Mouse (Mus musculus): Measurements from ENCODE around the gene Vps18.

Vps18 gene

GRCm38 (mm10) chr2:119292852-119293251 lies 4.3 kb downstream of the Vps18 start:
- DNase-seq, result no peak

GRCm38 (mm10) chr2:119293311-119293710 lies 4.8 kb downstream of the Vps18 start:
- no peak for DNase-seq

DNA sequence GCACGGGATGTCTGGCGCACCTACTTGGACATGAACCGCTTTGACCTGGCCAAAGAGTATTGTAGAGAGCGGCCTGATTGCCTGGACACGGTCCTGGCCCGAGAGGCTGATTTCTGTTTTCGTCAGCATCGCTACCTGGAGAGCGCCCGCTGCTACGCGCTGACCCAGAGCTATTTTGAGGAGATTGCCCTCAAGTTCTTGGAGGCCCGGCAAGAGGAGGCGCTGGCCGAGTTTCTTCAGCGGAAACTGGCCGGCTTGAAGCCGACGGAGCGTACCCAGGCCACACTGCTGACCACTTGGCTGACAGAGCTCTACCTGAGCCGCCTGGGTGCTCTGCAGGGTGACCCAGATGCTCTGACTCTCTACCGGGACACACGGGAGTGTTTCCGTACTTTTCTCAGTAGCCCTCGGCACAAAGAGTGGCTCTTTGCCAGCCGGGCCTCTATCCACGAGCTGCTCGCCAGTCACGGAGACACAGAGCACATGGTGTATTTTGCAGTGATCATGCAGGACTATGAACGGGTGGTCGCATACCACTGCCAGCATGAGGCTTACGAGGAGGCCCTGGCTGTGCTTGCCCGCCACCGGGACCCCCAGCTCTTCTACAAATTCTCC lies 5.3 kb downstream of the Vps18 start:
- no peak for DNase-seq

DNA sequence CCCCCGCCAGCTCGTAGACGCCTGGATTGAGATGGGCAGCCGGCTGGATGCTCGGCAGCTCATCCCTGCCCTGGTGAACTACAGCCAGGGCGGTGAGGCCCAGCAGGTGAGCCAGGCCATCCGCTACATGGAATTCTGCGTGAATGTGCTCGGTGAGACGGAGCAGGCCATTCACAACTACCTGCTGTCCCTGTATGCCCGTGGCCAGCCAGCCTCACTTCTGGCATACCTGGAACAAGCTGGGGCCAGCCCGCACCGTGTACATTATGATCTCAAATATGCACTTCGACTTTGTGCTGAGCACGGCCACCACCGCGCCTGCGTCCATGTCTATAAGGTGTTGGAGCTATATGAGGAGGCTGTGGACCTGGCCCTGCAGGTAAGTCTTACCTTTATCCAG lies 5.9 kb downstream of the Vps18 start:
- DNase-seq, result no peak

- DNase-seq, result no peak
Observed at GRCm38 (mm10) chr2:119296756-119297155, 8.2 kb downstream of the Vps18 start.

- DNase-seq, result no peak
Observed at GRCm38 (mm10) chr2:119297506-119297905, 9.0 kb downstream of the Vps18 start.

DNA sequence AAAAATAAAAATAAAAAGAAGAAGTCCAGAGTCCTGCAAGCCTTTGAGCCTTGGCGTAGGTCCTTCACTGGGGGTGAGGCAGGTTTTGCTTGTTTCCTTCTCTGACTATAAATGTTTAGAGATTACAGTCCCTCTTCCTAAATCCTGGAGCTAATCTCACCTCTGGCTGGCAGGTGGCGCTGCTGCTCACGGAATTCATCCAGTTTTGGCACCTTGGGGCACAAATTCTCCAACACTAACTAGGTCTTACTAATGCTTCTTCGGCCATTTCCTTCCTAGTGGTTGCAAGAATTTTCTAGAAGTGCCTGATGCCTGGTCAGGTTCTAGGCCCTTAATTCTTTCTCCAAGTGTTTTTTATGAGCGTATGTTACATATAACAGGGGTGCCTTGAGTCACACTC lies 9.8 kb downstream of the Vps18 start:
- DNase-seq, result peak; percentile 71

DNA sequence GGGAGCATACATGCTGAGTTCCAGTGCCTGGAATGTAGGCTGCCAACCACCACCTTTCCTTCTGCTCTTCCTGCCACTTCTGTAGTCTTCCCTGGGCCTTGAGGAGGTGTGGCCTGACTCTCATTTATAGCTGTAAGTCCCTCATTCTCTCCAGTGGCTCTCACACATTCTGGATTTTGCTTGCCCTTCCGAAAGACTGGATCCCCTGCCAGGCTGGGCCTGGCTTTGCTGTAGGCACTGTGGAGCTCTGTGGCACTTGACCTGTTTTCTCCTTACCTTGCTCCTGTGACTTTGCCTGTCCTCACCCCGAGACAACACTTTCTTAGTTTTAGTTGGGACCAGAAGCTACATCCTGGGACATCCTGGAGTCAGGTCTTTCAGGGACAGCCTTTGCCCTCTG lies 10.3 kb downstream of the Vps18 start:
- DNase-seq, result no peak

- peak; percentile 93 for DNase-seq
Observed at GRCm38 (mm10) chr2:119299981-119300818, 11.7 kb downstream of the Vps18 start.

- peak; percentile 79 for DNase-seq
Observed at GRCm38 (mm10) chr2:119300819-119301493, 12.4 kb downstream of the Vps18 start.

- DNase-seq, result no peak
Observed at GRCm38 (mm10) chr2:119302876-119303275, 14.3 kb downstream of the Vps18 start.

DNA sequence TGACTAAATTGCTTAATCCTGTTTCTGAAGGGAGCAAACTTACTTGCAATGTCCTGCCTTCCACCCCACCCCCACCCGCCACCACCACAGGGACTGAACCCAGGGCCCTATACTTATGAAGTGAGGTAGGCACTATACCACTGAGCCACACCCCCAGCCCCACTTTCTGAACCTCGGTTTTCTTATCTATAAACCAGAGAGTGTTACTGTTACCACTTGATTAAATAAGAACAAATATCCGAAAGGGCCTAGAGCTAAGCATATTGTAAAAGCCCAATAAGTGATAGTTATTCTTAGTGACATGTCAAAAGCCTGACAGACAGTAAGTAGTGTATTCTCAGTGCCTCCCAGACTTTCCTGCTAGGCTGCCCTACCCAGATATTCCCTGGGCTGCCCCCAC lies 15.9 kb downstream of the Vps18 start:
- DNase-seq, result no peak

DNA sequence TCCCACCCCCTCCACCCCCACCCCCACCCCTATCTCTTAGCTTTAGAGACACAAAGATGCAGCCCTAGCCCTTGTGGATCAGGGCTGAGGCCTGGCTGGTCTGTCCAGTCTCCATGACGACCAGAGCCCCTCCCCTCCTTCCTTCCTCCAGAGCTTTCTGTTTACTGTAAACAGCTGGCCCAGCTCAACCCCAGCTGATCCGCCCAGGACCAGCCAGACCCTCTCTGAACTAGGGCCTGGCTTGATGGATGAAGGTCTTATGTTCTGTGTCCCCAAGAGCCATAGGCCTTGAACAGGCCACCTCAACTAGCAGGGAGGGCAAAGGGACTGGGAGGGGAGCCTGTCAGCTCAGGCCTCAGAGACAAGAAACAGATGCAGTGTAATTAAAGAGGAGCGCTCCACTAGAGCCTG lies 16.3 kb downstream of the Vps18 start:
- DNase-seq, result no peak

- no peak for DNase-seq
Observed at GRCm38 (mm10) chr2:119311544-119311943, 23.0 kb downstream of the Vps18 start.

DNA sequence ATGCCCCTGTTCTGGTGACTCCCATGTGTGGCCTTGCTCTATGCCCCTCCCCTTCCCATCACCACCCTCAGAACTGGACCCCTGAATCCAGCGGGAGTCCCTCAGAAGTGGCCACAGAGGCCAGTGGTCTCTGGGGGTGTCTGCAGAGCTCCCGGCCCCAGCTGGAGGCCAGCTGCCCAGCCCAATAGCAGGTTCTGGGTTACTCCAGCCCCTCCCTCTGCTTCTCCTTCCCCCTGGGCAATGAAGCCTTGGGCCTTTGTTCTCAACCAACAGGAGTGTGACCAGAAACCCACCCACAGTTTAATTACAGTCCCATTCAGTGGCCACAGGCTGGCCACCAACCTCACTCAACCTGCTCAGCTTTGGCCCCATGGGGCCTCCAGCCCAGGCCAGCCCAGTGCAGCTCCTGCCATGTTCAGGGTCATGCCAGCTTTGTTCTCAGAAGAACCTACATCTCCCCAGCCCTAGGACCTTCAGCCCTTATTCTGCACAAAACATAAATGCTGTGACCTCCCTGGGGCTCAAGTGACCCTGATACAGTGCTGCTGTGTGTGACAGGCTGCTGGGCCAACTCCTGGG lies 23.9 kb downstream of the Vps18 start:
- no peak for DNase-seq

DNA sequence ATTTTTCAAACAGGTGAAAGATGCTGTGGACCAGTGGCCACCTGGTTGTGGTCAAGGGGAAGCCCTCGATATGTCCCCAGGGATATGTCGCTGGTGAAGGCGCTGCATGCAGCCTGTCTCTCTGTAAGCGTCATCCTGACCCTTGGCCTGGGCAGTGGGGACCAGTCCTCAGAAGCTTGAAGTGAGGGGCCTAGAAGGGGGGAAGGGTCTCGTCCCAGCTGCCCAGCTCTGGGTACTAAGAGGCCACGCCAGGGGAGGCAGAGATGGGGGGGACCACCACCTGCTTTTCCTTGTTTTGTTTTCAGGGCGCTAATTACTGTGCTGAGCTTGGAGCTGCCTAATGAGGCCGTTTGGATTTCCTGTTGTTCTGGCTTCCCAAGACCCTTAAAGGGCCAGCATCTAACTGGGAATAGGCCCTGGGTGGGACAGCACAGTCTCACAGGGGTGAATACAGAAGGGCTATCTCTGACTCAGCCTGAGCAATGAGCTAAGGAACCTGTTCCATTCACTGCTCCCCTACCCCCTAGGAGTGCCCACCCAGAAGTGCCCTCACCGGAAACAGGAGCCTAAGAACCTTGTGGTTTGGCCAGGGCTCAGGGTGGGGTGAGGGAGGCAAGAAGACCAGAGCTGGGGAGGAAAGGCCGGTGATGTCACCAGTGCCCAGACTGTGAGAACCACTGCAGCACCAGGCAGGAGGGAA lies 25.4 kb downstream of the Vps18 start:
- DNase-seq, result no peak

- no peak for DNase-seq
Observed at GRCm38 (mm10) chr2:119314742-119315310, 26.3 kb downstream of the Vps18 start.

- DNase-seq, result no peak
Observed at GRCm38 (mm10) chr2:119318043-119318710, 29.6 kb downstream of the Vps18 start.

- no peak for DNase-seq
Observed at GRCm38 (mm10) chr2:119320571-119320970, 32.0 kb downstream of the Vps18 start.

DNA sequence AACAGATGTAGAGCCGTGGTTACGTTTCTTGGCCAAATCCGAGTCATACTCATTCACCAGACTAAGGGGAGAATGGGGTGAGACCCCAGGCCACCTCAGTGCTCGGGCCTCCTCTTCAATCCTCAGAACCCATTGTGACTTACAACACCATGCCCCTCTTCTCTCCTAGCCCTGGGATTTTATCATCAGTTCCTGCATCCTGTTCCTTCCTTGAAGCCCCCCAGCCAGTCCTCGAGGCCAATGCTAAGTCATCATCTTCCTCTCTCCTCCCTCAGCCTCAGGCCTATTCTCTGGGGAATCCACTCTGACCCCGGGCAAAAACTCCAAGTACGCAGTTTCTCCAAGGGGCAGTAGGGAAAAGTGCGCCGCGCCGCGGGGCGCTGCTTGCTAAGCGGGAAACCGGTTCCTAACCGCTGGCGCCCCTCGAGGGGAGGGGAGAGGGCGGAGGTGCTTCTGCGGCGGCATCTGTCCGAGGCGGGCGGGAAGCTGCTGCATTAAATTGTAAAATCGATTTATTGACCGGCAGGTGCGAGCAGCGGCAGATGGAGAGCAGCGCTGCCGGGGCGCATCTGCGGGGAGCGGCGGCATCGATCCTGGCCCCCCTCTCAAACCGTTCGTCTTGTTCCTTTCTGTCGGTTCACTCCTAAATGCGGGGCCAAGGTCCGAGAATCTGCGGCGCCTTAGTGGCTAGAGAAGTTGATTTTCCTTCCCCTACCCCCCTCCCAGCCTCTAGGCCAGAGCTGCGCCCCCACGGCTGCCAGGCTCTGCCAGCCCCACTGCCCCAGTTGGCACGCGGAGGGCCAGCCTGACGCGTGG lies 33.4 kb downstream of the Vps18 start:
- no peak for DNase-seq
